Mouse (Mus musculus) kidney, postnatal 0 days (tissue): Measurements from ENCODE around the gene 4930512M02Rik. TPM values are rescaled to one million over a fixed set of nuclear protein-coding genes. Genes with fewer than 3 reads are reported as not detected.

Experiments
- ATAC-seq: fragments of 200-750 bp; cut with Nextera tagmentation; replicated peaks from 2 replicates; pipeline ENCODE4 v1.8.0; 2017; ENCODE audit warnings: low read depth, moderate number of reproducible peaks, moderate TSS enrichment, moderate library complexity; ENCODE audit not compliant: low FRiP score
- DNase-seq: peaks from one replicate; pipeline ENCODE4 v3.0.0-alpha.2; 2016; ENCODE audit warnings: low spot score
- H3K27ac ChIP-seq: fragments of 300-500 bp; sonication (generic); 2 replicates; pipeline ENCODE4 v1.5.1; 2014; ENCODE audit warnings: mild to moderate bottlenecking
- H3K27me3 ChIP-seq: fragments of 300-500 bp; sonication (generic); 2 replicates; pipeline ENCODE4 v1.6.1; 2014; ENCODE audit warnings: low read length, mixed read lengths; ENCODE audit not compliant: insufficient read depth
- H3K36me3 ChIP-seq: fragments of 300-500 bp; sonication (generic); 2 replicates; pipeline ENCODE4 v1.6.1; 2014; ENCODE audit warnings: low read length, mixed read lengths; ENCODE audit not compliant: insufficient read depth
- H3K4me1 ChIP-seq: fragments of 300-500 bp; sonication (generic); replicated peaks from 2 replicates; pipeline ENCODE4 v1.6.1; 2014; ENCODE audit warnings: antibody characterized with exemption, low read length, mixed read lengths; ENCODE audit not compliant: insufficient read depth
- H3K4me2 ChIP-seq: fragments of 300-500 bp; sonication (generic); 2 replicates; pipeline ENCODE4 v1.6.1; 2014; ENCODE audit warnings: mild to moderate bottlenecking, low read length, moderate library complexity, mixed read lengths
- H3K4me3 ChIP-seq: fragments of 300-500 bp; sonication (generic); replicated peaks from 2 replicates; pipeline ENCODE4 v1.5.1; 2014; ENCODE audit warnings: low read depth, low read length
- H3K9ac ChIP-seq: fragments of 300-500 bp; sonication (generic); 2 replicates; pipeline ENCODE4 v1.6.1; 2014; ENCODE audit warnings: low read depth, low read length
- H3K9me3 ChIP-seq: fragments of 300-500 bp; sonication (generic); replicated peaks from 2 replicates; pipeline ENCODE4 v1.6.1; 2016; ENCODE audit warnings: low read length, inconsistent platforms, mixed read lengths
- CTCF ChIP-seq: IDR thresholded peaks from 2 replicates; pipeline ENCODE4 v1.5.1; 2016; ENCODE audit warnings: antibody characterized with exemption, low read depth, mild to moderate bottlenecking, moderate library complexity
- WGBS: fragments of 180-500 bp; shearing (Covaris S2); extraction: QIAGEN DNeasy Blood & Tissue Kit; methylation state at CpG from one replicate; pipeline ENCODE4 v1.1.7; 2014; 5-methylcytosine and 5-hydroxymethylcytosine counted together
- polyA plus RNA-seq: library from polyadenylated mRNA; unstranded; fragments of >200 nt; fragmentation: Nextera tagmentation; extraction: Ambion mirVana; gene quantifications from 2 replicates; pipeline ENCODE4 v1.2.1, GENCODE M21; 2015

4930512M02Rik gene
- polyA plus RNA-seq, 1 experiment from 2014 or later: not detected

DNA sequence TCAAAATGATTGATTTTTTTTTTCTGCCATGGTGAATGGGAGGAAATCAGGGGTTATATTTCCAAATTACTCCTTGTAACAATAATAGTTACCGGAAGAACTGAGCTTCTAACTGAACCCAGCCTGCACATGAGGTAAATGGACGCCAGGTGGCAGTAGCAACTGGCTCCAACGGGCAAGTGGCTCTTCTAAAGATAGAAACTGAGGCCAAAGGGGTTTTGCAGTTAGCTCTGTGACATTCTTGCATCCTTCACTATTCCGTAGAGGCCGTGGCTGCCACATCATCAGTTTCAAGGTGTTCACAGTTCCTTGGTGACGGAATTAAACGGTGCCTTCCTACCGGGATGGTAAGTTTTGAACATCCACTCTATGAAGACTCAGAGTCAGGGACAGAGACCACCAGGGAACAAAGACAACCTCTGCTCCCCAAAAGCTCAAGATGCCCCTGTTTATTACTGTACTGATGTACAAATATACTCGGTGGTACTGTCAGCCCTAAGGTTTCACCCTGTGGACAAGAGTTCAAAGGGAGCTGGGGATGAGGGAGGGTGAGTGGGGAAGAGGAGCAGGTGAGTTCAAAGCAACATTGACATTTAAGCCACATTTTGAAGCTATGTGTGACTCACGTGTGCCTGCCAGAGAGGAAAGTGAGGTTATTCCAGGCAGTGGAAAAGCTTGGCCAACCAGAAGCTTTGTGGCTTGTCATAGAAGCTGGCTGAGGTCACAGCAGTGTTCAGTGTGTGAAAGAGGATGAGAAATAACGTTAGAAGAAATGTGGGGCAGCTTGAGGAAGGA, 70.3 kb downstream of the 4930512M02Rik start:
- Histone ChIP-seq H3K4me1 (no peaks in the 10 kb centered on the region), H3K4me3 (no peak overlapping the region), H3K36me3 (no peaks in the 10 kb centered on the region), H3K27me3 (no peaks in the 10 kb centered on the region), H3K4me2 (no peak overlapping the region), H3K9ac (no peak overlapping the region), H3K27ac (no peak overlapping the region), H3K9me3 (no peaks in the 10 kb centered on the region)
- ATAC-seq (no peak), DNase-seq (peak; percentile 35)
- TF ChIP-seq CTCF: peak; percentile 74
- WGBS: 45% methylated on average over 11 of the region's 11 CpGs

DNA sequence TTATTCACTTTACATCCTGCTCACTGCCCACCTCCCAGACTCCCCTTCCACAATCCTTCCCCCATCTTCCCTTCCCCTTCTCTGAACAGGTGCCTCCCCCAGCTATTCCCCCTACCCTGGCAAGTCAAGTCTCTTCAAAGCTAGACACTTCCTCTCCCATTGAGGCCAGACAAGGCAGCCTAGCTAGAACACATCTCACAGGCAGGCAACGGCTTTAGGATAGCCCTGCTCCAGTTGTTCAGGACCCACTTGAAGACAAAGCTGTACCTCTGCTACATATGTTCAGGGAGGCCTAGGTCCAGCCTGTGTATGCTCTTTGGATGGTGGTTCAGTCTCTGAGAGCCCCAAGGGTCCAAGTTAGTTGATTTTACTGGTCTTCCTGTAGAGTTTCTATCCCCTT, 71.4 kb downstream of the 4930512M02Rik start:
- H3K9ac ChIP-seq: no peak overlapping the region
- no peaks in the 10 kb centered on the region for H3K4me1 ChIP-seq
- H3K4me3 ChIP-seq: no peak overlapping the region
- no peak overlapping the region for H3K27ac ChIP-seq
- no peaks in the 10 kb centered on the region for H3K27me3 ChIP-seq
- DNase-seq: no peak
- no peaks in the 10 kb centered on the region for H3K36me3 ChIP-seq
- ATAC-seq: no peak
- H3K9me3 ChIP-seq: no peaks in the 10 kb centered on the region
- 95% methylated on average over 1 of the region's 1 CpGs for WGBS
- TF ChIP-seq CTCF: no peak
- no peak overlapping the region for H3K4me2 ChIP-seq

DNA sequence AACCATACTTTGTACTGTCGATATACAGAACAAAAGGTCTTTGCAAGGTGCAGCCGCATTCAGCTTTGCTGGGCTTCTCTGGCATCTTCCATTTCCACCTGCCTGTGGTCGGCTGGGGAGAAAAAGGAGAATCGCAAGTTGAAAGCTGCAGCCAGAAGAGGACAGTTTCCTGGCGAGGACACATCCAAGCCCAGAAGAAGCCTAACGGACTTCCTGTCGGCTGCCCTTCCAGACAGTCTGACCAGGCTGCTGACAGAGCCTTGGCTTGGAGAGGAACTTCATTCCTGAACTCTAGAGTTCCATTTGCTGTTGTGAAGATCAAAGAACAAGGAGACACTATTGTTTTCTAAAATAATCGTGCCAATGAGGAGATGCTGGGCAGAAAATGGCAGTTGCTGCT, 72.1 kb downstream of the 4930512M02Rik start:
- 63% methylated on average over 8 of the region's 8 CpGs for WGBS
- no peaks in the 10 kb centered on the region for H3K4me1 ChIP-seq
- H3K4me3 ChIP-seq: no peak overlapping the region
- no peak overlapping the region for H3K27ac ChIP-seq
- no peak for DNase-seq
- ATAC-seq: no peak
- H3K36me3 ChIP-seq: no peaks in the 10 kb centered on the region
- no peaks in the 10 kb centered on the region for H3K9me3 ChIP-seq
- no peak for TF ChIP-seq CTCF
- H3K27me3 ChIP-seq: no peaks in the 10 kb centered on the region
- no peak overlapping the region for H3K4me2 ChIP-seq
- H3K9ac ChIP-seq: no peak overlapping the region

DNA sequence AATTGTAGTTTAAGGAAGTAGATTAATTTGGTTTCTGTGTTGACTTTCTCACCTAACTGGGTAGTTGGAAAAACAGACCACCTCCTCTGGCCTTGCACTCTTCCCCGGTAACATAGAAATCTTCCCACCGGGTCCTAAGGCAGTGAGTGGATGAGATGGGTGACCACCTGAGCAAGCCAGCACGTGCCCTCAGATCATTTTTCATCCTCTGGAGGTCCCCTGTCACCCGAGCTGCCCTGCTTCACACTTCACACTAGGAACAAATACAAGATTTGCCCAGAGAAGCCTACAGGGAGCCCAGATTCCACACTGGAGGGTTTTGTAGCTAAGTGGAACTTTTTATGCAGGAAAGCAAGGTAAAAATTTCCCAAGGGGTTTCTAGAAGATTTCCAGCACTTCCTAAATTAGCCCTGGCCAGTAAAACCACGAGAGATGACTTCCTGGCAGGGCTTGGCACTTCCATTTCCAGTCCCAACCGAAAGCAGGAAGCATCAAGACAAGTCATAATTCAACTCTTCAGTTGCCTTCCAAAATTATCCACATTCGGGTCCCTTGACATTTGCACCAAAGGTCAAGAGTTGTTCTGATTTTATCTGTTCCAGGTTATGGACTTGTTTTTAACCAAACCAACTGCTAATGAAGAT, 79.9 kb downstream of the 4930512M02Rik start:
- TF ChIP-seq CTCF: no peak
- no peak overlapping the region for H3K4me3 ChIP-seq
- no peak for DNase-seq
- H3K36me3 ChIP-seq: no peaks in the 10 kb centered on the region
- 42% methylated on average over 7 of the region's 7 CpGs for WGBS
- no peaks in the 10 kb centered on the region for H3K9me3 ChIP-seq
- H3K4me2 ChIP-seq: no peak overlapping the region
- no peaks in the 10 kb centered on the region for H3K4me1 ChIP-seq
- H3K9ac ChIP-seq: no peak overlapping the region
- no peak overlapping the region for H3K27ac ChIP-seq
- H3K27me3 ChIP-seq: no peaks in the 10 kb centered on the region
- ATAC-seq: no peak

DNA sequence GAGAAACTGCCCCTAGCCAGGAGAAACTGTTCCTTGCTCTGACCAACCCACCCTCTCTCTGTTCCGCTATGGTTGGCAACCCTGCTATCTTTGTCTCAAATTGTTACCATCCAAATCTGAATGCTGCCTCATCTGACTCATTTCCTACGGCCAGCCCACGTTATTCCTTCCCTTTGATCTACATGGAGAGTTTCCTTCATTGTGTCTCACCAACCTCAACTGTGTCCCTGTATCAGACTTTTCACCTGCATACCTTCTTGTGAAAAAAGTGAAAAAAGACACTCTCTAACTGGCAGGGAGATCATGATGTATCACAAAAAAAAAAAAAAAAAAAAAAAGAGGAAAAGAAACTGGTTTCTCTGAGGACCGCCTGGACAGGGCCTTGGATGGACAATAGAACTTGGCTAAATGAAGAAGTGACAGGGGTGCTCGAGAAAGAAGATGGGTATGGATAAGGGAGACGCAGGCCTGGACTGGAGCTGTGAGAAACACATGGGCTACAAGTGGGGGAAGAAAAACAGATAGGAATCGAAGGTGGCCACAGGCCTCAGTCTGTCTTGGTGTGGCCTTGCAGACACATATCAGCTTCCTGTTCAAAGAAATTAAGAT, 80.6 kb downstream of the 4930512M02Rik start:
- Histone ChIP-seq H3K4me3 (no peak overlapping the region), H3K9ac (no peak overlapping the region), H3K9me3 (no peaks in the 10 kb centered on the region), H3K27ac (no peak overlapping the region), H3K27me3 (no peaks in the 10 kb centered on the region), H3K4me2 (no peak overlapping the region), H3K36me3 (no peaks in the 10 kb centered on the region), H3K4me1 (no peaks in the 10 kb centered on the region)
- no peak for DNase-seq
- WGBS: 82% methylated on average over 7 of the region's 7 CpGs
- TF ChIP-seq CTCF: no peak
- ATAC-seq: no peak

DNA sequence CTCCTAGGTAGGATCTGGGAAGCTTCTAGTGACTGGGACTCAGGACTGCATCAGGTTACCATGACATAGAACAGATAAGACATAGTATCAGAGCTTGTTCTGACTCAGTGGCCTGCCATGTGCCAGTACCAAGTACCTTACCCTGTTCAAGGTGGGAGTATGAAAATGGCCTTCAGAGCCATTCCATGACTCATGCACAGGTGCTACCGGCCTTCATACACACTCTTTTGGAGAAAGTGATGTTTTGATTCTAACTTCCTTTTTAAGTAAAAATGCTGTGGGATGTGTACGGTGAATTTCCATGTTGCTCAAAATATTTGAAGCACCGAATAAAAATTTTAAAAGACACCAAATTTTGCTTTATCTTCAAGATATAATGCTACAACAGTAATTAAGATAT, 81.7 kb downstream of the 4930512M02Rik start:
- no peak for DNase-seq
- WGBS: 93% methylated on average over 3 of the region's 3 CpGs
- Histone ChIP-seq H3K27me3 (no peaks in the 10 kb centered on the region), H3K9me3 (no peaks in the 10 kb centered on the region), H3K4me2 (no peak overlapping the region), H3K27ac (no peak overlapping the region), H3K4me3 (no peak overlapping the region), H3K4me1 (no peaks in the 10 kb centered on the region), H3K36me3 (no peaks in the 10 kb centered on the region), H3K9ac (no peak overlapping the region)
- TF ChIP-seq CTCF: no peak
- no peak for ATAC-seq

Other genes starting within 250 kb of the 4930512M02Rik start
- 2.3 and 2.9 TPM in 2 replicates for gene Spata48, start 165.7 kb downstream of the 4930512M02Rik start, polyA plus RNA-seq
- gene Zpbp, start 165.4 kb downstream of the 4930512M02Rik start, polyA plus RNA-seq: 0.68 and 0.82 TPM in 2 replicates
- 0.32 and 0.63 TPM in 2 replicates for gene Ikzf1, start 57.2 kb upstream of the 4930512M02Rik start, polyA plus RNA-seq
- gene Fignl1, start 181.1 kb upstream of the 4930512M02Rik start, polyA plus RNA-seq: 27.8 and 31.8 TPM in 2 replicates